Mouse (Mus musculus) thymus, postnatal 25 days (tissue): ENCODE measurements around the gene Bbc3.
"Not testable (repeated sequence)": the region's sequence is repeated elsewhere in the genome, so short reads cannot be mapped to it uniquely, and the experiment has no call there.

Source experiments
- DNase-seq: peaks from one replicate; pipeline ENCODE4 v3.0.0; 2022

The Bbc3 gene

GRCm38 (mm10) chr7:16294837-16295236, 13.4 kb upstream of the Bbc3 start:
- DNase-seq, result peak; percentile 96

DNA sequence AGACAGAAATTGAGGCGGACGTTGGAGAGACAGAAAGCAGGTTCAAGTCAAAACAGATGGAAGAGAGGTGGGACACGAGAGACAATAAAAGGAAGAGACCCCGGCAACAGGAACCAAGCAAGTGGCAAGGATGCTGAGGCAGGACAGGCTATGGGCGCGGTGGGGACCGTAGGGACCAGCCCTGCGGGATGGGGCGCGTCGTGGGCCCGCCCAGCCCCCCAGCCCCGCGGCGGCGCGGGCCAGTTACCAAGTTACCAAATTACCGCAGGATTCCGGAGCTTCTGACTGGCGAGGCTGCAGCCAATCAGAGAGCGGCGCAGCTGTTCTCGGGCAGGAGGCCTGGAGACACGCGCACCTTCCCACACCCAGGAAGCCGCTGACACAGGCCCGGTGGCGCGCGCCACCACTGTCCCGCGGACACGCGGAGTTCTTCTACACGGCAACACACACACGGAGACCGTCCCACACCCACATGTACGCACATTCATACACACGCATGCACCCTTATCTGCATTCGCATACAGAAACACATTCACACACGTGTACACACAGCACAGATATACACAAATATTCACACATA, 12.8 kb upstream of the Bbc3 start:
- peak; percentile 80 for DNase-seq

- DNase-seq, result no peak
Observed at GRCm38 (mm10) chr7:16296146-16296545, 12.0 kb upstream of the Bbc3 start.

- peak; percentile 89 for DNase-seq
Observed at GRCm38 (mm10) chr7:16296766-16297390, 11.3 kb upstream of the Bbc3 start.

DNA sequence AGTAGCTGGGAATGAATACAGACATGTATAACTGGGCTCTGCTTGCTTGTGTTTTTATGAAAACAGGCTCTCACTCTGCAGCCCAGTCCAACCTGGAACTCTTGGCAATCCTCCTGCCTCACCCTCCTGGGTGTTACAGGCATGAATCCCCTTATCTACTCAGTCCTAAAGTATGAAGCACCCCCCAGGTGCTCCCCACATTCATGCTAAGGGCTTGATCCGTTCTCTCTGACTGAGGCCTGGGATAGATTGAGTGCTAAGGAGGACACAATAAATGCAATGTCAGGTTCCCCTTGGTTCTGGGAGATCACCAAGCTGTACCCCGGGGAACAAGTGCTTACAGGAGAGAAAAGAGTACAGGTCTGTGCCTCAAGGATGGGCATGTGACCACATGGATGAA, 10.6 kb upstream of the Bbc3 start:
- DNase-seq, result no peak

DNA sequence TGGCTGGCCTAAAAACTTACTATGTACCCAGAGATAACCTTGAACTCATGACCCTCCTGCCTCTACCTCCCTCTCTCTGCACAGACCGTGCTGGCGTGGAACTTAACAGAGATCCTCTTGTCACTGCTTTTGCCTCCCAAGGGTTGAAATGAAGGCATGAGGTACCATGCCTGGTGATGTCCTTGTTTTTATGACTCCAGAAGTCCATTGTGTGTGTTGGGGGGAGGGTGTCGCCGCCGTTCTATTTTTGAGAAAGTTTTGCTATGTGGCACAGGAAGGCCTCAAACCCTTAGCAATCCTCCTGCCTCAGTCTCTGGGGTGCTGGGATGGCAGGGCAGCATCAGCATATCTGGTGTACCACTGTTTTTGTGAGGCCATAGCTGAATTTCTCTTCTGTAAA, 9.3 kb upstream of the Bbc3 start:
- no peak for DNase-seq

- peak; percentile 66 for DNase-seq
Observed at GRCm38 (mm10) chr7:16299419-16300035, 8.7 kb upstream of the Bbc3 start.

DNA sequence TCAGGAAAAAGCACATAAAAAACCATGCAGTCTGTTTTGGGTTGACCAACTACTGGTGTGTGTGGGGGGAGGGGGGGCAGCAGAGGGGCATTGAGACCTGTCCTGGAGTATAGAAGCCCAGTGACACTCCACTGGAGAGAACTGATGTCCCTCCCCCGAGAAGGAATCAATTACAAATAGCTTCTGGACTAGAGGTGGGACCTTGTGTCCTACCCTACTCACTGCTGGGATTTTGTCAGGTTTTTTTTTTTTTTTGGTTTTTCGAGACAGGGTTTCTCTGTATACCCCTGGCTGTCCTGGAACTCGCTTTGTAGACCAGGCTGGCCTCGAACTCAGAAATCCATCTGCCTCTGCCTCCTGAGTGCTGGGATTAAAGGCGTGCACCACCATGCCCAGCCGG, 1.1 kb upstream of the Bbc3 start:
- DNase-seq, result not testable (repeated sequence)

DNA sequence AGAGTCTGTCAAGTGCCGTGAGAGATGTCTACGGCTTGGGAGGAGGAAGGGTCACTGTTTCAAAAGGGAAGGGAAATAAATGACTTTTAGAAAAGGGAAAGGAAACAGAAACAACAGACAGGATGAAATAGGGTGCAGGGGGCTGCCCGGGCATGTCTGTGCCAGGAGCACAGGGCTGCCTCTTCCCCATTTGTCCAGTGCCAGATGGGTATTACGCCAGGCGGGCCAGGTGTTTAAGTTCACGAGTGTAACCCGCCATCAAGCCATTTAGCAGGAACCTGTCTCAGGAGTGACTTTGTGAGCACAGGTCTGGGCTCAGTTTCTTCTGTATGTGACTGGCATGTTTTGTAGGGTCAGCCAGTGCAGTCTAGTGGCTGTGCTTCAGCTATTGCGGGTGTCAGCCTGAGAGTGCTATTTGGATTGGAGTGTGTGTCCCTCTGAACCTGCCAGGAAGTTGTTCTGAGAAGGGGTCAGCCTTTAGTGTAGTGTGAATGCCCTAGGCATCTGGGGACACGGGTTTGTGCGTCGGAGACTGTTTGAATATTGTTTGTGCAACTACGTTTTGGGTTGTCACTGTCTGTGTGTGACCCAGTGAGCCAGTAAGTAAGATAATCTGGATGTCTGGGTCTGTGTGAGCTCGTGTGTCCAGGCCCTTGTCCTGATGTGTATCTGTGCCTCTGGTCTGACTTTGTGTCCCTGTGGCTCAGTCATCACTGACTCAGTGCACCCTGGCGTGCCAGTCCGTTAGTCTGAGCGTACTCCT, 543 bp downstream of the Bbc3 start:
- DNase-seq, result no peak

DNA sequence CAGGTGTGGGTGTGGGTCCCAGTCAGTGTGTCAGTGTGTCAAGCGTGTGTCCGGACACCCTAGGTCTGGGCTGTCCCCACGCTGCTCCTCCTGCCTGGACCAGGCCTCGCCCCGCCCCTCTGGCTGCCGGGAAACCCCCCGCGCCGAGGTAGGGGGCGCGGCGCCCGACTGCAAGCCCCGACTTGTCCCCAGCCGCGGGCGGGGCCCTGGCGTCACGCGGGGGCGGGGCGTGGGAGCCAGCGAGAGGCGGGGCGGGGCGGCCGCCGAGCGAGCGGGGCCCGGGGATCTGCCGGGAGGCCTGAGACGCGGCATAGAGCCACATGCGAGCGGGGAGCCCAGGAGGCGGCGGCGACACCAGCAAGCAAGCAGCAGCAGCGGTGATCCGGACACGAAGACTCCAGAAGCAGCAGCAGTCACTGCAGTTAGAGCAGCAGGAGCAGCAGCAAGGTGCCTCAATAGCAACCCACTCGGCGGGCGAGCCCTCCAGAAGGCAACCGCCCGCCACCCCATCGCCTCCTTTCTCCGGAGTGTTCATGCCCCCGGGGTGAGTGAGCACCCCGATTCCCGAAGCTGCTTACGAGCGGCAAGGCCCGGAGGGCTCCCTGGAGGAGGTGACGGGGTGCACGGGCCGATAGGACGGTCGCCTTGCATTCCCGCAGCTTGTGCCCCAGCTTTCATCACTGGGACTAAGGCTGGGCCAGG, 1.3 kb downstream of the Bbc3 start:
- peak; percentile 95 for DNase-seq

- peak; percentile 94 for DNase-seq
Observed at GRCm38 (mm10) chr7:16310020-16310520, 1.9 kb downstream of the Bbc3 start.

DNA sequence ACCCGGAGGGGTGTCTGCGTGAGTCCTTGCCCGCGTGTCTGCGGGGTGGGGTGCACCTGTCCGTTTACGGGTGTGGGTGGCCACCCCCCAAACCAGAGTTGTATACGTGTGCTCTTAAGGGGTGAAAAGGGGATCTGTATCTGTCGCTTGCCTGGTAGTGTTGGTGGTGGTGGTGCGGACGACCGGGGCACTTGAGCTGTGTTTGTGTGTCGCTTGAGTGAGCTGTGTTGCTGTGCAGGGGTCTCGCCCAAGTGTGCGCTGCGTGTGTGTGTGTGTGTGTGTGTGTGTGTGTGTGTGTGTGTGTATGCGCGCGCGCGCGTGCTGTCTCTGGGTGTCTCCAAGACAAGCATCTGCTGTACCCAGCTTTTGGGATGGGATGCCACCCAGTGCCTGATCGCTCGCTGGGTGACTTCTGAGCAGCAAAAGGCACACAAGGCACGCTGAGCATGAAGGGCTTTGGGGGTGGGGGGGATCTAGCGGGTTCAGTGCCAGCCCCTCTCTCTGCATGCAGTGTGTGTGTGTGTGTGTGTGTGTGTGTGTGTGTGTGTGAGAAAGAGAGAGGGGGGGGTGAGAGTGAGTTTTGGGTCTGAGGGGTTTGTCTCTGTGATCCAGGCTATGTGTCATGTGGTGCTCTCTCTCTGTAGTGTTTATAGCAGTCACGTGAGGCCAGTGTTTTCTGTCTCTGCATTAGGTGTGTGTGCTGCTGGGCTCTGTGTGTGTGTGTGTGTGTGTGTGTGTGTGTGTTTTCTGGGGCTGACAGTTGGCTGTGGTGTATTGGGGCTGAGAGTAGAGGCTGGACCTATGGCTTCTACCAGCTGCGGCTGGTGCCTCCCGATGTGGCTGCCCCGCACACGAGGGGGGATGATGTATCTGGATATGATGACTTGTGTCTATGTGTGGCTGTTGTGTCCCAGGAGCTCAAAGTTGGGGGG, 2.6 kb downstream of the Bbc3 start:
- peak; percentile 58 for DNase-seq

DNA sequence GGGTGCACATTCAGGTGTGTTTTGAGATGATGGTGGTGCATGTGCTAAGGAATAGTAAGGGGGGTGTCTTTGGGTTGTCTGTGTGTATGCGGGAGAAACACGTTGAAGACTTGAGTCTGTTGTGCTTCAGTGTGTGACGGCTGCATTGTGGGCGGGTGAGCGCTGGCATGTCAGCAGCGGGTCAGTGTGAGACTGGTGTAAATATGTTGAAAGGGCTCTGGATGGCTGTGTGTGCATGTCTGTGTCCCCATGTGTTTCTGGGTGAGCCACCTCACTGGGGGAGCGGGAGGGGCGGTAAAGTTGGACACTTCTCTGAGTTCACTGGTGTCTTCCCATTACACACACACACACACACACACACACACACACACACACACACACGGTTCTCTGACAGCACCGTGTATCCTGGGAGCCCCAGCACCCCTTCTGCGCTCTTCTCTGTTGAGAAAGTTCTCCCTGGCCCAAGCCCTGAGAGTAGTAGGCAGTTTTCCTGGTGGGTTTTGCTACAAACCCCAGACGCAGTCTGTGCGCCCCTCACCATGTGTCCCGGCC, 3.3 kb downstream of the Bbc3 start:
- peak; percentile 17 for DNase-seq

DNA sequence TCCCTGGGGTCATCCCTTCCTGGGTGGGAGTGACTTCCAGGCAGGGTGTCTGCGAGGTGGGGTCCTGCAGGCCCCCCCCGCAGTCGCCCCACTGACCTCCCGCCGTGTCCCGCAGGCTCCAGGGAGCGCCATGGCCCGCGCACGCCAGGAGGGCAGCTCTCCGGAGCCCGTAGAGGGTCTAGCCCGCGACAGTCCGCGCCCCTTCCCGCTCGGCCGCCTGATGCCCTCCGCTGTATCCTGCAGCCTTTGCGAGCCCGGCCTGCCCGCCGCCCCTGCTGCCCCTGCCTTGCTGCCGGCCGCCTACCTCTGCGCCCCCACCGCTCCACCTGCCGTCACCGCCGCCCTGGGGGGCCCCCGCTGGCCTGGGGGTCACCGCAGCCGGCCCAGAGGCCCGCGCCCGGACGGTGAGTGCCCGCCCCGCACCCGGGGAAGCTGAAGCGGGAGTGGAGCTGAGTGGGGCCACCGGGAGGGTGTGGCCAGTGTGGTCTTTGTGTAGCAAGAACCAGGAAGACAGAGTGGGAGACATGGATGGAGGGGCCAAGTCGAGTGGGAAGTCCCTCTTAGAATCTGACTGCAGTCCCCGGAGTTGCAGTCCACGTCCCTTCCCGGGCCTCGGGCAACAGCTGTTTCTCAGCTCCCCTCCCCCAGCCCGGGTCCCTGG, 3.9 kb downstream of the Bbc3 start:
- peak; percentile 16 for DNase-seq

DNA sequence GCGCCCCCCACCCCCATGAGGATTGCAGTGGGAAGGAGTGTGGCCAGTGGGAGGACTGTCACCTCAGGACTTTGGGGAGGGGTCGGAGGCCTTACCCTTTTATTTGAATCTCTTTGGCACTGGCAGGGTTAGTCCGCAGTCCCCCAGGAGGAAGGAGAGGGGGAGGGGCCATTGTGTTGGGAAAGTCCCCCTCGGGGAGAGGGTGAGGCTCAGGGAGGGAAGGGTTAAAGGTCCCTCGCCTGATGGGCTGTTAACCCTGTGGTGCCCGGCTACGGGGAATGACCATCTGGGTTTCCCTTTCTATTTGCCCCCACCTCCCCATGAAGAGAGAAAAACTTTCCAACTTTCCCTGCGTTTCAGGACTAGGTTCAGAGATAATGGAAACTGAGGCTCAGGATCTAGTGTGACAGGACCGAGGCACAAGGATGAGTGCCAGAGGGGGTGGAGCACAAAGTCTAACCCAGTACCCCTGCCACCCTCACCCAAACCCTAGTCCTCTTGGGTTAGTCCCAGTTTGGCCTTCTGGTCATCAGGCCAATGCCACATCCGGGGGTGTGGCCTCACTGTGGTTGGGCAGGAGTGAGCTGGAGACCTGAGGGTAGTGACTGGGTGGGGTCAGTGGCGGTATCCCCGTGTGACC, 4.6 kb downstream of the Bbc3 start:
- DNase-seq, result peak; percentile 44

- DNase-seq, result peak; percentile 65
Observed at GRCm38 (mm10) chr7:16313481-16314220, 5.5 kb downstream of the Bbc3 start.

- no peak for DNase-seq
Observed at GRCm38 (mm10) chr7:16314221-16314775, 6.1 kb downstream of the Bbc3 start.

- DNase-seq, result no peak
Observed at GRCm38 (mm10) chr7:16315222-16315759, 7.1 kb downstream of the Bbc3 start.

- DNase-seq, result no peak
Observed at GRCm38 (mm10) chr7:16317094-16317493, 8.9 kb downstream of the Bbc3 start.
